Mouse (Mus musculus) embryonic fibroblast, embryonic 13.5 days (primary cell): ENCODE data around the gene Adssl1.

Experiments
- CTCF ChIP-seq: IDR thresholded peaks from 2 replicates; pipeline ENCODE4 v1.5.1; 2011; ENCODE audit warnings: mild to moderate bottlenecking, control low read depth, low read length, moderate library complexity, borderline replicate concordance; ENCODE audit not compliant: insufficient read depth
- POLR2A ChIP-seq: IDR thresholded peaks from 2 replicates; pipeline ENCODE4 v1.6.1; 2011; ENCODE audit warnings: low read depth, mild to moderate bottlenecking, control low read depth, low read length, moderate library complexity

DNA sequence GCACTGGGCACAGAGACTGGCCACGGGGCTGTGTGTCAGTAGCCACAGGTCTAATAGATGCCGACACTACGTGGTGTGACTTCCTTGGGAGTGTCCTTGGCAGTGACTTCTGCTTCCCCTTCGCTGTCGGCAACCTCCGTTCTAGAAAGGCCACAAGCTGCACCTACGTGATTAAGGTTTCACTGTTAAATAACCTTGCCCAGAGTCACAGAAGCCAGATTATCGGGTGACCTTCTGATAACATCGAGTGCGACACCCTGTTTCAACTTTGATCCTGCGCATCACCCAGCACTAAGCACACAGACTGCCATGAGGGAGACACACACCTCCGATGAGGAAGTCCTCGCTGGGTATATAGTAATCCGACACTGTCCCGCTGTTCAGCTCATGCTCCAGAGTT, 68.6 kb downstream of the Adssl1 start:
- TF ChIP-seq CTCF (no peak), POLR2A (no peak)
